Mouse (Mus musculus): Measurements from ENCODE around the gene Tmem50b.
"Not testable (repeated sequence)": the region's sequence is repeated elsewhere in the genome, so short reads cannot be mapped to it uniquely, and the experiment has no call there.

Gene Tmem50b

DNA sequence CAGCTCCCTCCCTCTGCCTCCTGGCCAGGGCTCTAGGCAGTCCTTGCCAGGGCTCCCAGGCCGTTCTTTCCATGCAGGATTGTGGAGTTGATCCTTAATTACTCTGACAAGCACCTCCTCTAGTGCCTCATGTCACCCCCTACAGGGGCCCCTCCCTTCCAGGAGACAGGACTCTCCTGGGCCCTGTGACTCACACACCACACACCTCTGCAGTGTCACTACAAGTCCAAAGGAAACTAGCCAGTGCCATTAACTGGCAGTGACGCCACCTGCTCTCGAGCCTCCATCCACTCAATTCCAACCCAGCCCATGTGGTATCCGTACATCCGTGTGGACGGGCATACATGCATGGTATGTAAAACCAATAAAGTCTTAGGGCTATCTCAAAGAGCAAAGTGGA lies 62.7 kb downstream of the Tmem50b start:
- no peak for DNase-seq

DNA sequence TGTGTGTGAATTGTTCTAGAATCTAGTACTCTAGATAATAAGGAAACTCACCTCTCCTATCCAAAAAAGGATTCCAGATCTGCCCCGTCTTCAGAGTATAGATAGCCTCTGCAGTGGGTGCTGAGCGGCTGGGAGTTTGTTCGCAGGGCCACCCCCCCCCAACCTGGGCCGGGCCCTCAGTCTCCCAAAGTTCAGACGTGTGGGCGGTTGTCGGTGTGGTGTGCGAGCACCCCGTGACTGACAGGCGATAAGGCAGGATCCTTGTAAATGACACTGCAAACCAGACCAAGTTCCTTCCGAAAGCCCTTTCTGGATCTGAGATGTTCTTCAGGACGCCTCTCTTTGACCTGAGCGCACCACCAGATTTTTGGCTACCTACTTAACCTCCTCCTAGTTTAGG lies 63.1 kb downstream of the Tmem50b start:
- no peak for DNase-seq

DNA sequence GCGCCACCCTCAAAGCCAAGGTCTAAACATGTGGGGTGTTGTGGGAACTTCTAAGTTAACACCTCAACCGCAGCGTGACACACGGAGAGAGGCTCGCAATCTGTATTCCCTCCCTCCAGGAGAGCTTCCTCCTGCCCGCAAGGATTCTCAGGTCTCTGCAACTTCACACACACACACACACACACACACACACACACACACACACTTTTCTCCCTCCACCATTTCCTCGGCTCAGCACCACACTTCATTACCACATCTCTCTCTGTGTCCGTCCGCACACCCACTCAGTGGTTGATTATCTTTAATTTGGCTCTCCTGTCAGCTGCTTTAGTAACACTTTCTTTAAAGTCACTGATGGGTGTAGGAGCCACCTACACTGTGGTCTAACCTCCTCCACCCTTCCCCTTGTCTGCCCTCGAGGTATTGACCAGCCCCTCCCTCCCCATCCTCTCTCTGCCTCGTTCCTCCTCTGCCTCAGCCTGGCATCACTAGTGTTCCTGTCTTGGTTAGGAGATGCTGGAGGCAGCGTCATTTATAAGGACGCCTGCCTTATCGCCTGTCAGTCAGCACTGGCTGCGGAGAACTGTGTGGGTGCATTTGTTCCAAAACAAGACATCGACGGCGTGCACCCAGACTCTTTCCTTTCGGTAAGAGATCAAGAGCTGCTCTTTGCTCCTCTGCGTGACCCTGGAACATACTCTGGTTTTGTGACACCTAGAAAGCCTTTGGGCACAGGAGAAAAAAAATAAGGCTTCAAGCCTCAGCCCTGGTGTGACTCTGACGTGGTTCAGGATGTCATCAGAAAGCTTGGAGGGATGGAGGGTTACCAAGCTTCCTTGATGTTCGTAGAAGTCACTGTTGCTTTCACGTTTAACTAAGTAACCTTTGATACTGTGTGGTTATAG lies 64.3 kb downstream of the Tmem50b start:
- DNase-seq = no peak

DNA sequence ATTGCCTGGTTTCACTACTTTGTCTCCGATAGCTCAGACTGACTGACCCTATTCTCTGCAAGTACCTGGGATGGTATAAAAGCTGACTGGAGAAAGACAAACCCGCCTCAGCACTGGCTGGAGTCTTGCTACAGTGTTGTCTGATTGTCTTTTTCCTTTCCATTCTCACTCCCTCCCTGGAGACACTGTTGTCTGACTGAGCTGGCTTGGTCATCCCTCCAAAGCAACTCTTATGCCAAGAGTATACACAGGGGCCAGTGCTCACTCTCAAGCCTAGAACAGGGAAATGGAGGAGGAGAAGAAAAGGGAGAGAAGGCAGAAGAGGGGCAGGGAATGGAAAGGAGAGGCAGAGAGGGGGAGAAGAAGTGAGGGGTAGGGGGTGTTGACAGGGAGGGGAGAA lies 65.2 kb downstream of the Tmem50b start:
- no peak for DNase-seq

DNA sequence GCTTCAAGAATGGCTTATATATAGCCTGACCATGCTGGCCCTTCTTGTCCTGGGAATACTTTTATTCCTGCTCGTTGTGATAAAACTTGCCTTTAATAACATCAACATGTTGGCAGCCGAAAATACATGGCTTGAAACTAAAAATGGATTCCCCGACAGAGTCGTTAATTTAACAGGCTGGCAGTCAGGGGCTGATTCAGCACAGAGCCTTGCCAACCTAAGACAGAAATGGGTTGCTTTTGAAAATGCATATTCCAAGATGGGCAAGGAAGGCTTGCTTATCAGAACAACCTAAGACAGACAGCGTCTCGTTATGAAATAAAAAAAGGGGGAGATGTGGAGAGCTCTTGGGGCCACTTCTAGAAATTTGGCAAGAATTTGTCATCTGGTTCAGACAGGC lies 65.7 kb downstream of the Tmem50b start:
- DNase-seq = no peak

DNA sequence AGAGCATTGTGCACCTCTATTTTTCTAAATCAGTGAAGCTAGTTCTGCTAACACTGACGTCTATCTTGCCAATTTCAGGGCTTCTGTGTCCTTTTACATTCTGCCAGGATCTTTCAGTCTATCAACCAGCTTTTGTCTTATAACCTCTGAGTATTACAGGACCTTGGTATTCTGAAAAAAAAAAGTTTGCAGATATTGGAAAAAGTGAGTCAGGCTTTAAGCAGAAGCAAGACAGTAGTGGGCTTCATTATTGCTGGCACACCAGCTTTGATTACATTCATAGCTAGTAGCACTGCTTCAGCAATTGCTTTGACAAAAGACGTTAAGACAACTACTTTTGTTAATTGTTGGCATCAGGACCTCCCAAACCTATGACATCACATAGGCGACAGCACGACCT lies 66.8 kb downstream of the Tmem50b start:
- DNase-seq = not testable (repeated sequence)

DNA sequence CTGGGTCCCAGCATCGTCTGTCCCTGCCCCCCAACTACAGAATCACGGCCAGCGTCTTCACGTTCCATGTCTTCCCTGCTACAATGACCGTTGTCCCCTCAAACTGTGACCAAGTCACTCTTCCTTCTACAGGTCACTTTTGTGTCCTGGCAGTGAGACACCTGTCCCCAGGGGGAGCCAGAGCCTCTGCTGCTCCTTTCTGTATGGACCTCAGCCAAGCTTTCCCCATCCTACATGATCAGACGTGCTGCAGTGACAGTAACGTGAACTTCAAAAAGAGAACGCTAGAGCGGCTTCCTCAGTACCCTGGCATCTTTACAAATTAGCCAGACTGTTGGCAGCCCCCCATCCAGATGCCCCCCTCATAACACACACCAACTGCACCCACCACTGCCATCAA lies 69.0 kb downstream of the Tmem50b start:
- no peak for DNase-seq

DNA sequence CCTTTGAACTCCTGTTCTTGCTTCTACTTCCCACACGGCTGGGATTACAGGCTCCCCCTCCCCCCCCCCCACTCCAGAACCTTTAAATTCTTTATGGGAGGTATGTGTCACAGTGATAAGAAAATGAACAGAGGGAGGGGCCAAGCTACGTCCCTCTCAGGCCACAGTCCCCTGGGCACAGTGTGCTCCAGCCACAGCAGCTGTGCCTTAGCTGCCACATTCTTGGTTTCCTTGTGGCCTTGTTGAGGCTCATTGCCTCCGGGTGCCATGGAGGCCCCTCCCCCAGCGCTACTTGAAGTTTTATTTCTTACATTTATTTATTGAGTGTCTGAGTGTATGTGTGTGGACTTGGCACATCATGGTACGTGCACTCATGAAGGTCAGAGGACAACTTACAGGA lies 70.1 kb downstream of the Tmem50b start:
- no peak for DNase-seq

DNA sequence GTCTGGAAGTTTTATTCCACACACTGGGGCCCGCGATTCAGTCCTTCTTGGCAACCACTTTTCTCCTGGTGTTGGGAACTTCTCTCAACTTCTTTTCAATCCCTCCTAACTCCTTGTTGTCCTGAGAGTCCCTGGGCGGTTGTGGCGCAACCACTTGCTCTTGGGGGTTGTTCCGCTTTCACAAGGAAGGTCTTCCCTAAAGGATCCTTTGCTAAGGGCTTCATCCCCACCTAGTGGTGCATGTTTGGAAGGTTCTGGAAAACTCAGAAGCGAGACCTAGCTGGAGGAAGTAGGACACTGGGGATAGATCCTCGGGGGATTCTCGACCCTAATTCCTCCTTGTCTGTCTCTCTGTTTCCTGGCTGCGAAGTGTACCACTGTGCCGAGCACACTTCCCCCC lies 70.5 kb downstream of the Tmem50b start:
- DNase-seq = no peak

DNA sequence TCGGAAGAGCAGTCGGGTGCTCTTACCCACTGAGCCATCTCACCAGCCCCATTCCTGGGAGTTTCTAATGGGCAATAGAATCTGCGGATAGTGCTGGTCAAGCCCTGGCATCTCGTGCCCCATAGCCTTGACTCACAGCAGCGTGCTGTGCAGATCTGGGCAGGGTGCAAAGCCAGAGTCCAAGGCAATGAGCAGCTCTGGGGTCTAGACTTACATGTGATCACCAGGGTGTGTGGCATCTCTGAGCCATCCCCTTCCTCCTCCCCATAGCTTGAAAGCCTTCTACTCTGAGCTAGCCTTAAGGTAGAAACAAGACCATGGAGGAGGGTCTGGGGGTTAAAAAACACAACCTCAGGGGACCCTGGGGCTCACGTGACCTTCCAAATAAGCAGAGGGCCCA lies 71.3 kb downstream of the Tmem50b start:
- DNase-seq = no peak
